Mouse (Mus musculus): Measurements from ENCODE around the gene Rfx3. TPM values are rescaled to one million over a fixed set of nuclear protein-coding genes. Genes with fewer than 3 reads are reported as not detected.

Rfx3 gene
- polyA plus RNA-seq, 1 experiment from 2014 or later, result 20.4 TPM

GRCm38 (mm10) chr19:27931136-27931535 is 79.8 kb downstream of the Rfx3 start:
- Histone ChIP-seq H3K4me1 (ENCODE audit: control insufficient read depth, insufficient read depth, low read depth, low read length) (no peaks in the 10 kb centered on the region), H3K27me3 (replicated peaks; ENCODE audit: control insufficient read depth, insufficient read depth, low read length) (no peaks in the 10 kb centered on the region), H3K36me3 (ENCODE audit: control insufficient read depth, insufficient read depth, low read length) (no peaks in the 10 kb centered on the region), H3K9me3 (ENCODE audit: control insufficient read depth, low read length) (no peaks in the 10 kb centered on the region), H3K4me3 (ENCODE audit: low read length) (no peak overlapping the region), H3K9ac (ENCODE audit: low read depth, low read length) (no peak overlapping the region), H3K27ac (ENCODE audit: low read depth, low read length) (no peak overlapping the region), H3K4me2 (ENCODE audit: low read length) (no peak overlapping the region)
- WGBS, result 97% methylated on average over 2 of the region's 2 CpGs
- no peak for ATAC-seq

- Histone ChIP-seq H3K4me3 (ENCODE audit: low read length) (no peak overlapping the region), H3K9me3 (ENCODE audit: control insufficient read depth, low read length) (no peaks in the 10 kb centered on the region), H3K9ac (ENCODE audit: low read depth, low read length) (no peak overlapping the region), H3K27me3 (replicated peaks; ENCODE audit: control insufficient read depth, insufficient read depth, low read length) (no peaks in the 10 kb centered on the region), H3K4me1 (ENCODE audit: control insufficient read depth, insufficient read depth, low read depth, low read length) (no peaks in the 10 kb centered on the region), H3K36me3 (ENCODE audit: control insufficient read depth, insufficient read depth, low read length) (no peaks in the 10 kb centered on the region), H3K27ac (ENCODE audit: low read depth, low read length) (no peak overlapping the region), H3K4me2 (ENCODE audit: low read length) (no peak overlapping the region)
- no peak for ATAC-seq
- 86% methylated on average over 3 of the region's 3 CpGs for WGBS
Observed at GRCm38 (mm10) chr19:27926378-27926777, 84.6 kb downstream of the Rfx3 start.

- H3K27me3 ChIP-seq (replicated peaks; ENCODE audit: control insufficient read depth, insufficient read depth, low read length), result no peaks in the 10 kb centered on the region
Observed at GRCm38 (mm10) chr19:27919040-27919439, 91.9 kb downstream of the Rfx3 start.

GRCm38 (mm10) chr19:27916446-27916845 is 94.5 kb downstream of the Rfx3 start:
- H3K27me3 ChIP-seq (replicated peaks; ENCODE audit: control insufficient read depth, insufficient read depth, low read length), result no peaks in the 10 kb centered on the region
- no peak overlapping the region for H3K27ac ChIP-seq (ENCODE audit: low read depth, low read length)
- H3K4me3 ChIP-seq (ENCODE audit: low read length), result no peak overlapping the region
- H3K4me2 ChIP-seq (ENCODE audit: low read length), result no peak overlapping the region
- H3K9me3 ChIP-seq (ENCODE audit: control insufficient read depth, low read length), result no peaks in the 10 kb centered on the region
- no peak overlapping the region for H3K9ac ChIP-seq (ENCODE audit: low read depth, low read length)
- no peaks in the 10 kb centered on the region for H3K36me3 ChIP-seq (ENCODE audit: control insufficient read depth, insufficient read depth, low read length)
- ATAC-seq, result no peak
- WGBS, result 45% methylated on average over 2 of the region's 2 CpGs
- peaks cover 4% of the 10 kb centered on the region; the same call in 1 of the 2 replicates for H3K4me1 ChIP-seq (ENCODE audit: control insufficient read depth, insufficient read depth, low read depth, low read length)

More at GRCm38 (mm10) chr19:27919040-27919439, 91.9 kb downstream of the Rfx3 start:
- Histone ChIP-seq H3K4me2 (ENCODE audit: low read length) (no peak overlapping the region), H3K36me3 (ENCODE audit: control insufficient read depth, insufficient read depth, low read length) (no peaks in the 10 kb centered on the region), H3K4me3 (ENCODE audit: low read length) (no peak overlapping the region), H3K9ac (ENCODE audit: low read depth, low read length) (no peak overlapping the region), H3K9me3 (ENCODE audit: control insufficient read depth, low read length) (no peaks in the 10 kb centered on the region), H3K27ac (ENCODE audit: low read depth, low read length) (no peak overlapping the region), H3K4me1 (ENCODE audit: control insufficient read depth, insufficient read depth, low read depth, low read length) (peaks cover 4% of the 10 kb centered on the region; the same call in 1 of the 2 replicates)
- ATAC-seq, result no peak
- 55% methylated on average over 2 of the region's 2 CpGs for WGBS

GRCm38 (mm10) chr19:27906976-27907375 is 104.0 kb downstream of the Rfx3 start:
- 44% methylated on average over 5 of the region's 5 CpGs for WGBS
- ATAC-seq, result no peak
- H3K9ac ChIP-seq (ENCODE audit: low read depth, low read length), result no peak overlapping the region

GRCm38 (mm10) chr19:27905976-27906375 is 105.0 kb downstream of the Rfx3 start:
- Histone ChIP-seq H3K27ac (ENCODE audit: low read depth, low read length) (no peak overlapping the region), H3K4me2 (ENCODE audit: low read length) (no peak overlapping the region), H3K36me3 (ENCODE audit: control insufficient read depth, insufficient read depth, low read length) (no peaks in the 10 kb centered on the region), H3K4me1 (ENCODE audit: control insufficient read depth, insufficient read depth, low read depth, low read length) (peaks cover 8% of the 10 kb centered on the region), H3K4me3 (ENCODE audit: low read length) (no peak overlapping the region), H3K9ac (ENCODE audit: low read depth, low read length) (no peak overlapping the region), H3K9me3 (ENCODE audit: control insufficient read depth, low read length) (no peaks in the 10 kb centered on the region), H3K27me3 (replicated peaks; ENCODE audit: control insufficient read depth, insufficient read depth, low read length) (no peaks in the 10 kb centered on the region)
- WGBS, result 96% methylated on average over 9 of the region's 9 CpGs
- ATAC-seq, result no peak

More at GRCm38 (mm10) chr19:27906976-27907375, 104.0 kb downstream of the Rfx3 start:
- Histone ChIP-seq H3K4me2 (ENCODE audit: low read length) (no peak overlapping the region), H3K36me3 (ENCODE audit: control insufficient read depth, insufficient read depth, low read length) (no peaks in the 10 kb centered on the region), H3K27ac (ENCODE audit: low read depth, low read length) (no peak overlapping the region), H3K9me3 (ENCODE audit: control insufficient read depth, low read length) (no peaks in the 10 kb centered on the region), H3K27me3 (replicated peaks; ENCODE audit: control insufficient read depth, insufficient read depth, low read length) (no peaks in the 10 kb centered on the region), H3K4me3 (ENCODE audit: low read length) (no peak overlapping the region), H3K4me1 (ENCODE audit: control insufficient read depth, insufficient read depth, low read depth, low read length) (peaks cover 8% of the 10 kb centered on the region)

GRCm38 (mm10) chr19:27905172-27905571 is 105.8 kb downstream of the Rfx3 start:
- Histone ChIP-seq H3K4me3 (ENCODE audit: low read length) (no peak overlapping the region), H3K9ac (ENCODE audit: low read depth, low read length) (no peak overlapping the region), H3K27me3 (replicated peaks; ENCODE audit: control insufficient read depth, insufficient read depth, low read length) (no peaks in the 10 kb centered on the region), H3K36me3 (ENCODE audit: control insufficient read depth, insufficient read depth, low read length) (no peaks in the 10 kb centered on the region), H3K4me1 (ENCODE audit: control insufficient read depth, insufficient read depth, low read depth, low read length) (peaks cover 8% of the 10 kb centered on the region), H3K9me3 (ENCODE audit: control insufficient read depth, low read length) (no peaks in the 10 kb centered on the region), H3K4me2 (ENCODE audit: low read length) (no peak overlapping the region), H3K27ac (ENCODE audit: low read depth, low read length) (no peak overlapping the region)
- WGBS, result 50% methylated on average over 1 of the region's 1 CpGs
- no peak for ATAC-seq

- Histone ChIP-seq H3K4me3 (ENCODE audit: low read length) (no peak overlapping the region), H3K36me3 (ENCODE audit: control insufficient read depth, insufficient read depth, low read length) (no peaks in the 10 kb centered on the region), H3K4me2 (ENCODE audit: low read length) (no peak overlapping the region), H3K4me1 (ENCODE audit: control insufficient read depth, insufficient read depth, low read depth, low read length) (peaks cover 8% of the 10 kb centered on the region), H3K27me3 (replicated peaks; ENCODE audit: control insufficient read depth, insufficient read depth, low read length) (no peaks in the 10 kb centered on the region), H3K9ac (ENCODE audit: low read depth, low read length) (peak overlapping the region; percentile 31; the same call in 1 of the 2 replicates), H3K27ac (ENCODE audit: low read depth, low read length) (peak overlapping the region; percentile 56), H3K9me3 (ENCODE audit: control insufficient read depth, low read length) (no peaks in the 10 kb centered on the region)
- 23% methylated on average over 2 of the region's 2 CpGs for WGBS
- peak; percentile 70 for ATAC-seq
Observed at GRCm38 (mm10) chr19:27904655-27905054, 106.3 kb downstream of the Rfx3 start.

GRCm38 (mm10) chr19:27904209-27904608 is 106.8 kb downstream of the Rfx3 start:
- H3K27ac ChIP-seq (ENCODE audit: low read depth, low read length), result no peak overlapping the region

GRCm38 (mm10) chr19:27902601-27903000 is 108.4 kb downstream of the Rfx3 start:
- Histone ChIP-seq H3K4me3 (ENCODE audit: low read length) (no peak overlapping the region), H3K4me1 (ENCODE audit: control insufficient read depth, insufficient read depth, low read depth, low read length) (peaks cover 8% of the 10 kb centered on the region), H3K27me3 (replicated peaks; ENCODE audit: control insufficient read depth, insufficient read depth, low read length) (no peaks in the 10 kb centered on the region), H3K4me2 (ENCODE audit: low read length) (no peak overlapping the region), H3K36me3 (ENCODE audit: control insufficient read depth, insufficient read depth, low read length) (no peaks in the 10 kb centered on the region), H3K27ac (ENCODE audit: low read depth, low read length) (no peak overlapping the region), H3K9me3 (ENCODE audit: control insufficient read depth, low read length) (no peaks in the 10 kb centered on the region), H3K9ac (ENCODE audit: low read depth, low read length) (no peak overlapping the region)
- WGBS, result 65% methylated on average over 9 of the region's 9 CpGs
- no peak for ATAC-seq

More at GRCm38 (mm10) chr19:27904209-27904608, 106.8 kb downstream of the Rfx3 start:
- Histone ChIP-seq H3K4me2 (ENCODE audit: low read length) (no peak overlapping the region), H3K4me1 (ENCODE audit: control insufficient read depth, insufficient read depth, low read depth, low read length) (peaks cover 8% of the 10 kb centered on the region), H3K36me3 (ENCODE audit: control insufficient read depth, insufficient read depth, low read length) (no peaks in the 10 kb centered on the region), H3K9me3 (ENCODE audit: control insufficient read depth, low read length) (no peaks in the 10 kb centered on the region), H3K4me3 (ENCODE audit: low read length) (no peak overlapping the region), H3K9ac (ENCODE audit: low read depth, low read length) (no peak overlapping the region), H3K27me3 (replicated peaks; ENCODE audit: control insufficient read depth, insufficient read depth, low read length) (no peaks in the 10 kb centered on the region)
- peak; percentile 77 for ATAC-seq
- 22% methylated on average over 4 of the region's 4 CpGs for WGBS
